Mouse (Mus musculus) kidney, adult 8-10 months (tissue): ENCODE measurements around the gene Oaf.

Experiments used
- DNase-seq, 2 experiments: peaks; one replicate each; pipeline ENCODE4 v3.0.0; 2022

The Oaf gene

GRCm38 (mm10) chr9:43221643-43222428 is 17.9 kb downstream of the Oaf start:
- peak; percentile 66 to 90 for DNase-seq

- DNase-seq, result peak; percentile 49 to 68
Observed at GRCm38 (mm10) chr9:43210771-43211450, 28.8 kb downstream of the Oaf start.

- peak; percentile 64 to 72 for DNase-seq
Observed at GRCm38 (mm10) chr9:43210190-43210682, 29.5 kb downstream of the Oaf start, which contains the start of gene Pou2f3. Gene Pou2f3, minus strand, starts transcription at chr9:43210369.

- DNase-seq, result no peak
Observed at GRCm38 (mm10) chr9:43206022-43206390, 33.7 kb downstream of the Oaf start.

- no peak for DNase-seq
Observed at GRCm38 (mm10) chr9:43205343-43206021, 34.2 kb downstream of the Oaf start.

- DNase-seq, result no peak
Observed at GRCm38 (mm10) chr9:43200212-43200611, 39.5 kb downstream of the Oaf start.

- DNase-seq, result no peak
Observed at GRCm38 (mm10) chr9:43194001-43194400, 45.7 kb downstream of the Oaf start.

GRCm38 (mm10) chr9:43191561-43191960 is 48.1 kb downstream of the Oaf start:
- DNase-seq, result no peak

- DNase-seq, result no peak
Observed at GRCm38 (mm10) chr9:43189021-43189356, 50.7 kb downstream of the Oaf start.

GRCm38 (mm10) chr9:43188309-43189020 is 51.2 kb downstream of the Oaf start:
- no peak for DNase-seq

- peak in 1 of 2 experiments; percentile 7 for DNase-seq
Observed at GRCm38 (mm10) chr9:43179614-43180013, 60.1 kb downstream of the Oaf start.

- no peak for DNase-seq
Observed at GRCm38 (mm10) chr9:43178172-43178571, 61.5 kb downstream of the Oaf start.
